Mouse (Mus musculus) lung, adult 2 months (tissue): ENCODE data around the gene Gpcpd1.

Experiments
- CTCF ChIP-seq: fragments of 200-500 bp; IDR thresholded peaks from 2 replicates; pipeline ENCODE4 v1.5.1; 2011; ENCODE audit warnings: mild to moderate bottlenecking, low read length, control low read depth; ENCODE audit not compliant: insufficient read depth
- POLR2A ChIP-seq: fragments of 200-500 bp; IDR thresholded peaks from 2 replicates; pipeline ENCODE4 v1.6.1; 2011; ENCODE audit warnings: low read depth, mild to moderate bottlenecking, control low read depth, low read length, borderline replicate concordance; ENCODE audit errors: extremely low read depth

DNA sequence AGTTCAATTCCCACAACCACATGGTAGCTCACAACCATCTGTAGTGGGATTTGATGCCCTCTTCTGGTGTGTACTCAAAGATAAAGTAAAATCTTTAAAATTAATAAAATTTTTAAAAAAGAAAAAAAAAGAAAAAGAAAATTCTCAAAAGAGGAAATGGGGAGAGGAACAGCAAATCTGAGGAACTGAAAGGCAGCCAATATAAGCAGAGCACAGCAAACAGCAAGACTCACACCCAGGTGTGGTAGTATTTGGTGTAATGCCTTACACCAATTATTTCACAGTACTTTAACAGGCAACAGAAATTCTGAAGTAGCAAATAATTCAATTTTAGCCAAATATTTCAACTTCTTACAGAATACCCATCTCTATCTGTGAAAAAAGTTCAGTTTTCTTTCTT is 16.7 kb downstream of the Gpcpd1 start:
- TF ChIP-seq POLR2A (no peak), CTCF (no peak)
